Mouse (Mus musculus) forebrain, postnatal 0 days (tissue): ENCODE results near the gene Arfgap2. TPM values are rescaled to one million over a fixed set of nuclear protein-coding genes. Genes with fewer than 3 reads are reported as not detected.

Experiments used
- ATAC-seq: fragments of 200-750 bp; cut with Nextera tagmentation; 2 replicates; pipeline ENCODE4 v1.8.0; 2017; ENCODE audit warnings: mild to moderate bottlenecking, moderate library complexity
- DNase-seq: peaks from one replicate; pipeline ENCODE4 v3.0.0-alpha.2; 2015
- H3K27ac ChIP-seq: fragments of 300-500 bp; sonication (generic); 2 replicates; pipeline ENCODE4 v1.5.1; 2014; ENCODE audit warnings: low read depth, mild to moderate bottlenecking, antibody characterized with exemption, low read length, moderate library complexity, mixed read lengths
- H3K27me3 ChIP-seq: fragments of 300-500 bp; sonication (generic); 2 replicates; pipeline ENCODE4 v1.6.1; 2014; ENCODE audit warnings: mild to moderate bottlenecking, low read length, mixed read lengths; ENCODE audit not compliant: insufficient read depth
- H3K36me3 ChIP-seq: fragments of 300-500 bp; sonication (generic); 2 replicates; pipeline ENCODE4 v1.6.1; 2014; ENCODE audit warnings: mild to moderate bottlenecking, moderate library complexity; ENCODE audit not compliant: insufficient read depth
- H3K4me1 ChIP-seq: fragments of 300-500 bp; sonication (generic); 2 replicates; pipeline ENCODE4 v1.6.1; 2014; ENCODE audit warnings: antibody characterized with exemption; ENCODE audit not compliant: insufficient read depth
- H3K4me2 ChIP-seq: fragments of 300-500 bp; sonication (generic); 2 replicates; pipeline ENCODE4 v1.6.1; 2014; ENCODE audit warnings: low read depth, mild to moderate bottlenecking, moderate library complexity
- H3K4me3 ChIP-seq: fragments of 300-500 bp; sonication (generic); 2 replicates; pipeline ENCODE4 v1.5.1; 2014; ENCODE audit warnings: low read depth, low read length, mixed read lengths
- H3K9ac ChIP-seq: fragments of 300-500 bp; sonication (generic); 2 replicates; pipeline ENCODE4 v1.6.1; 2014; ENCODE audit warnings: mild to moderate bottlenecking
- H3K9me3 ChIP-seq: fragments of 300-500 bp; sonication (generic); 2 replicates; pipeline ENCODE4 v1.6.1; 2016; ENCODE audit warnings: low read length
- CTCF ChIP-seq: sonication (generic); IDR thresholded peaks from 2 replicates; pipeline ENCODE4 v1.5.1; 2016; ENCODE audit warnings: antibody characterized with exemption, control low read depth, low read depth
- WGBS: fragments of 180-500 bp; shearing (Covaris S2); extraction: QIAGEN DNeasy Blood & Tissue Kit; methylation state at CpG from one replicate; pipeline ENCODE4 v1.1.7; 2014; 5-methylcytosine and 5-hydroxymethylcytosine counted together
- polyA plus RNA-seq: library from polyadenylated mRNA; unstranded; fragments of >200 nt; fragmentation: Nextera tagmentation; extraction: Ambion mirVana; gene quantifications from 2 replicates; pipeline ENCODE4 v1.2.1, GENCODE M21; 2015
- total RNA-seq: library from RNA; depleted of rRNA; stranded (reverse); fragments of >200 nt; gene quantifications from 2 replicates; pipeline ENCODE4 v1.2.3, GENCODE M21; 2014

Arfgap2 gene
- total and polyA plus RNA-seq, 2 experiments from 2014 or later: 52.8 to 59.9 TPM

DNA sequence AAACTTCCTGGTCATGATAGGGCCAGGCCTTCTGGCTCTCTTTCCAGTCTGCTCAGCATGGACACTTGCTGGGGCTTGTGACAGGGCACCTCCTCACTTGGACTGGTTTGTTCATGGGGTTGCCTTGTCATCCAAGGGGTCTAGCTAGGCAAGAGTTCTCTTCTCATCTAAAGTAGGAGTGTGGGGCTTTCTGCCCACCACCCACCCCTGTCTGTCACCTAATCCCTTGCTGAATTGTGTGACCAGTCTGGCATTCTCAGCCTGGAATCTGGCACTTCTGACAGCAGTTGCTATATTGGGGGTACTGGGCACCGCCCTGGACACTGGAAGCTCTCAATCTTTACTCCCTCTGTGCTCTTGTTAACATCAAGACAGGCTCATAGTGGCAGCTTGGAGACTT is 5.3 kb upstream of the Arfgap2 start:
- 88% methylated on average over 1 of the region's 1 CpGs for WGBS
- Histone ChIP-seq H3K4me2 (no peak overlapping the region), H3K27me3 (0 out of 2 replicates have a peak, but pooled peaks cover 3% of the 10 kb centered on the region), H3K9ac (no peak overlapping the region), H3K36me3 (no peaks in the 10 kb centered on the region), H3K4me3 (no peak overlapping the region), H3K9me3 (no peaks in the 10 kb centered on the region), H3K27ac (no peak overlapping the region), H3K4me1 (peaks cover 16% of the 10 kb centered on the region; the same call in 1 of the 2 replicates)
- DNase-seq (no peak), ATAC-seq (no peak)
- TF ChIP-seq CTCF: no peak

DNA sequence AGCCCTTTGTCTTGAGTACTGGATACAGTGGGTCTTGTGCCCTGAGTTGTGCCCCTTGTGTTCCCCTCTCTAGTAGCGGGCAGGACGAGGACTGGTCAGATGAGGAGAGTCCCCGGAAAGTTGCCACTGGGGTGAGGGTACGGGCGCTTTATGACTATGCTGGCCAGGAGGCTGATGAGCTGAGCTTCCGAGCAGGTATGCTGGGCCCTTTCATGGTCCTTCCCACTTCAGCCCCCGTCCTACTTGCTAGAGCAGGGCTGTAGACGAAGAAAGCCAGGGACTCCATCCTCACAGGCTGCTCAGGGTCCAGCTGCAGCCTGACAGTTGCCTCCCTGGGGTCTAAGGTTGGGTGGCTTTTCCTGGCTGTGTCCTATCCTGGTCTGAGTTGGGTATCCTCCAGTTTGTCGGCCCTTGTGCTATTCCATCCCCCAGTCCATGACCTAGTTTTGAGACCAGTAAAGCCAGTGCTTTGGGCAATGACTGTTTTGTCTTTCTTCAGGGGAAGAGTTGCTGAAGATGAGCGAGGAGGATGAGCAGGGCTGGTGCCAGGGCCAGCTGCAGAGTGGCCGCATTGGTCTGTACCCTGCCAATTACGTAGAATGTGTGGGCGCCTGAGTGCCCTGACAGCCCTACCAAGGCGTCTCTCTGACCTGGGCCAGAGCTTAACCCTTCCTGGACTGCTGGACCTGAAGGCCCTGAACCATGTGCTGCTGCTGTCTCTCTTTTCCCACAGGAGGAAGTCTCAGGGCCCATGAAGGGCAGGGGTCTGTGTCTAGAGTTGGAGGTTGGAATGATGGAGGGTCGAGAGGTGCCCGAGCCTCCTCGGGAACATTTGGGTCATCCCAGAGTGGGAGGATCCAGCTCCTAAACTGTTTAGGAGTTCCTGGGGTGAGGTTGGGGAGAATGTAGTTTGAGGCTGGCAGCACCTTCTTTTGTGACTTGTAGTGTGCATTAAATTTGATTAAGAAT is 798 bp upstream of the Arfgap2 start:
- Histone ChIP-seq H3K36me3 (peaks cover 21% of the 10 kb centered on the region), H3K9ac (peak overlapping the region; percentile 84; the same call in 1 of the 2 replicates), H3K4me3 (peak overlapping the region; percentile 79), H3K27me3 (no peaks in the 10 kb centered on the region), H3K9me3 (no peaks in the 10 kb centered on the region), H3K27ac (peak overlapping the region; percentile 92), H3K4me2 (peak overlapping the region; percentile 92), H3K4me1 (0 out of 2 replicates have a peak, but pooled peaks cover 9% of the 10 kb centered on the region)
- TF ChIP-seq CTCF: no peak
- DNase-seq (no peak), ATAC-seq (no peak)
- WGBS: 88% methylated on average over 17 of the region's 17 CpGs

DNA sequence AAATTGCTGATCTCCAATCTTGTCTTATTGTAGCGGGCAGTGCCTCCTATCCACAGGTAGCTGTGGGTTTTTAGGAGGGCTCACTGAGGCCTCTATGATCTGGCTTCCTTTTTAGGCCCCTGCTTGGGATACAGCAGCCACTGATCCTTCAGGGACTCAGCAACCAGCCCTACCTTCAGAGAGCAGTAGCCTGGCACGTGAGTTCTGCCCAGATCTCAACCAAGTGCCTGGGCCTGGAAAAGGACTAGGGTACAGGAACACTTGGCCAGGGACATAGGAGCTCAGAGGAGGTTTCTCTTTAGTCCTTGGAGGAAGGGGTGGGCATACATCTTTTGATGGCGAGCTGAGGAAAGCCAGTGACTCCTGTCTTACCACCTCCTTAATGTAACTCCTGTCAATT is 3.3 kb downstream of the Arfgap2 start:
- Histone ChIP-seq H3K4me1 (0 out of 2 replicates have a peak, but pooled peaks cover 9% of the 10 kb centered on the region), H3K4me3 (no peak overlapping the region), H3K27me3 (no peaks in the 10 kb centered on the region), H3K27ac (no peak overlapping the region), H3K4me2 (no peak overlapping the region), H3K36me3 (peaks cover 51% of the 10 kb centered on the region), H3K9me3 (no peaks in the 10 kb centered on the region), H3K9ac (no peak overlapping the region)
- no peak for TF ChIP-seq CTCF
- 94% methylated on average over 3 of the region's 3 CpGs for WGBS
- DNase-seq: no peak
- no peak for ATAC-seq

DNA sequence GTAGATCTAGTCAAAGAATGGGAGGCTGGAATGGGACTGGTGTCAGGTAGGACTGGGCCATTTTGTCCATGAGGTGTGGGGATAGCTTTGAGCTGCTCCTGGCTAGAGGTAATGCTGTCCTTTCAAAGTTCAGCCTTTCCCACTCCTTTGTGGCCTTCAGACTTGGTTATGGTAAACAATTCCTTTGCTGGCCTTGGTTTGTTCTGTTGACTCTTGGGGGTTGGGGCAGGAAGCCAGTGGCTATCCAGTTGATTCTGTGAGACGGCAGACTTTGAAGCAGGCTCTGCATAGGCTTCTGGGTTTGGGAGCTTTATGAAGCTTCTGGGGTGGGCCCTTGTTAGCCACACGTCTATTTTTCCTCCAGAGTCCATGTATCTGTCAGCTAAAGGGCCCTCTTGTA is 3.9 kb downstream of the Arfgap2 start:
- H3K36me3 ChIP-seq: peaks cover 58% of the 10 kb centered on the region

DNA sequence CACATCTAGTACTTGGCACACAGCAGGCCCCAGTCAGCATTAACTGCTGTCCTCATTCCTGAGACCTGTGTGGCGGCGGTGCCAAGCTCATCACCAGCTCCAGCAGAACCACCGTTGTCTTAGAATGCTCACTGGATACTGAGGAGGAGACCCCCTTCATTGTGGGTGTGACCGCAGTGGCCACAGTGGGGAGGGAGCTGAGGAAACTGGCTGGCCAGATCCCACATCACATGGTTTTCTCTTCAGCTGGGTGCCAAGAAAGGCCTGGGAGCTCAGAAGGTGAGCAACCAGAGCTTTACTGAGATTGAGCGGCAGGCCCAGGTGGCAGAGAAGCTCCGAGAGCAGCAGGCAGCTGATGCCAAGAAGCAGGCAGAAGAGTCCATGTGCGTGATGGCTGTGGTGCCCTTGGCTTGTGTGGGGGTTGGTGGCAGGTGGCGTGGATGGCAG is 4.9 kb downstream of the Arfgap2 start:
- Histone ChIP-seq H3K9ac (no peak overlapping the region), H3K27ac (no peak overlapping the region), H3K4me1 (0 out of 2 replicates have a peak, but pooled peaks cover 5% of the 10 kb centered on the region), H3K4me3 (no peak overlapping the region), H3K27me3 (no peaks in the 10 kb centered on the region), H3K36me3 (peaks cover 68% of the 10 kb centered on the region), H3K9me3 (no peaks in the 10 kb centered on the region), H3K4me2 (no peak overlapping the region)
- WGBS: 91% methylated on average over 8 of the region's 8 CpGs
- no peak for TF ChIP-seq CTCF
- ATAC-seq (no peak), DNase-seq (no peak)

More for the DNA sequence above, 3.9 kb downstream of the Arfgap2 start:
- Histone ChIP-seq H3K9me3 (no peaks in the 10 kb centered on the region), H3K4me3 (no peak overlapping the region), H3K27ac (no peak overlapping the region), H3K4me1 (0 out of 2 replicates have a peak, but pooled peaks cover 9% of the 10 kb centered on the region), H3K9ac (no peak overlapping the region), H3K4me2 (no peak overlapping the region), H3K27me3 (no peaks in the 10 kb centered on the region)
- no peak for ATAC-seq
- no peak for TF ChIP-seq CTCF
- no peak for DNase-seq
- 81% methylated on average over 2 of the region's 2 CpGs for WGBS

DNA sequence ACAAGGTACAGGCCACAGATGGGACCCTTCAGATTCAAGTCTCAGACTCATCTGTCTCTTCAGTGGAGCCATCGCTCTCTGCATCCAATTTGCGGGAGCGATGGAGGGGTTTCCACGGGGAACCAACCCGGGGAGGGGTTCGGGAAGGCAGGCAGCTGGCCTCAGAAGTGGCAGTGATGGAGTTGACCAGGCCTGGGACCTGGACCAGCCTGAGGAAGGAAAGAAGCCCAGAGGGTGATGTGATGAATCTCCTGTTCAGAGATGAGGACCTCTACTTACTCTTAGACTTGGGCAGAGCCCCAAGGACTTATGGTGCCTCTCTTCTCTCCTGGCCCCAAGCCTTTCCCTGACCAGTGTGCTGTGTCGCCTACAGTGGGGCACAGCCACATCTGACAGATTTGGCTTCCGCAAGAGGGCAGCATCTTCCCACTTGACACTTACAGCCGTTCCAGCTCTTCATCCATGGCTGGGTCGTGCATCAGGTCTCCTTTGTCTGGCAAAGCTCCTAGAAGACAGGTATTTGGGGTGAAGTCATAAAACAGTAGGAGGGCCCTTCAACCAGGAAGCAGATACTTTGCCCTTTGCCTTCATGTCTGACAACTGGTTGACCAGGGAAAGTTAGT is 14.1 kb downstream of the Arfgap2 start:
- Histone ChIP-seq H3K27ac (no peak overlapping the region), H3K4me3 (no peak overlapping the region), H3K36me3 (peaks cover 56% of the 10 kb centered on the region), H3K9ac (no peak overlapping the region), H3K27me3 (no peaks in the 10 kb centered on the region), H3K9me3 (no peaks in the 10 kb centered on the region), H3K4me1 (no peaks in the 10 kb centered on the region), H3K4me2 (no peak overlapping the region)
- DNase-seq (peak; percentile 65), ATAC-seq (peak; percentile 65)
- WGBS: 43% methylated on average over 10 of the region's 10 CpGs
- TF ChIP-seq CTCF: peak; percentile 74

DNA sequence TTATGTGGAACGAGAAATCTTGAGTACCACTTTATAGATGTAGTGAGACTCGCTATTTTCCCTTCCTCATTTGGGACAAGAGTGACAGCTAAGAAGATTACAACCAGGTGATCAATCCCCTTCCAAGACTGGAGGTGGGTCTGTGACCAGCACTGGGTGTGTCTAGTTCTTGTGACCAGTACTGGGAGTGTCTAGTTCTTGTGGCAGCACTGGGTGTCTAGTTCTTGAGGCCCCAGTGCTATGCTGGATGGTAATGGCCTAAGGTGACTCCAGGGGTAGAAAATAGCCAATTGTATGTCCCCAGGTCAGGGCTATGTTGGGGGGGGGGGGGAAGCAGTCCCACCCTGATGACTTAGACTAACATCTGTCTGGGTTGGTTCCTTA is 14.6 kb downstream of the Arfgap2 start:
- H3K36me3 ChIP-seq: peaks cover 51% of the 10 kb centered on the region
- no peak for DNase-seq
- 0 out of 2 replicates have a peak, but pooled peaks cover 2% of the 10 kb centered on the region for H3K4me1 ChIP-seq
- no peak overlapping the region for H3K4me3 ChIP-seq
- no peak overlapping the region for H3K9ac ChIP-seq
- no peak overlapping the region for H3K27ac ChIP-seq
- no peaks in the 10 kb centered on the region for H3K9me3 ChIP-seq
- no peak overlapping the region for H3K4me2 ChIP-seq
- no peak for ATAC-seq
- 81% methylated on average over 2 of the region's 2 CpGs for WGBS
- no peaks in the 10 kb centered on the region for H3K27me3 ChIP-seq
- no peak for TF ChIP-seq CTCF
